Mouse (Mus musculus): Measurements from ENCODE around the gene Eps8. TPM values are rescaled to one million over a fixed set of nuclear protein-coding genes. Genes with fewer than 3 reads are reported as not detected.
"Not testable (repeated sequence)": the region's sequence is repeated elsewhere in the genome, so short reads cannot be mapped to it uniquely, and the experiment has no call there.

Eps8 gene
- polyA plus RNA-seq, 1 experiment, result 5.6 TPM

DNA sequence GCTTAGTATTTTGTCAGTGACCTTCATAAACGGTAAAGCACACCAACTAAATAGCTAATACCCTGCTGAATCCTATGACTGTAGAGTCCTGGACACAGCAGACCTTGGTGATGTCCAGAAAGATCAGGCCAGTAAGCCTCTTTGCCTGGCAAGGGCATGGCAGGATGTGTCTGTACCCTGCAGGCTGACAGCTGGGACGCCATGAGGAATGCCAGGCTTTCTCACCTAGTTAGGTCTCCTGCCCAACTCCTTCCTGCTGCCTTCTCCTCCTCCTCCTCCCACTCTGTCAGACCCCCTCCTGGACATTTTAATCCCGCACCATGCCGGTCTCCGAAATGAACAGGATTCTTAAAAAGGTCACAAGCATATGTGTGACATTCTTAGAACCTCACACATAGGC, 190.9 kb downstream of the Eps8 start:
- TF ChIP-seq CTCF (IDR thresholded peaks at IDR 0.05; ENCODE audit: extremely low read depth, insufficient read depth, insufficient read length, insufficient replicate concordance) (no peak), POLR2A (IDR thresholded peaks at IDR 0.05; ENCODE audit: low read depth, low read length) (no peak)
- no peak overlapping the region for H3K4me3 ChIP-seq (ENCODE audit: extremely low read depth, insufficient read depth, insufficient read length)
- no peaks in the 10 kb centered on the region for H3K36me3 ChIP-seq (ENCODE audit: control insufficient read depth, insufficient read depth, low read length)
- no peaks in the 10 kb centered on the region for H3K4me1 ChIP-seq (ENCODE audit: control insufficient read depth, insufficient read depth, insufficient read length)
- no peak for DNase-seq (ENCODE audit: low read depth in 1 of 2, low spot score in 2 of 2)
- WGBS, result 94% methylated on average over 5 of the region's 5 CpGs
- H3K27ac ChIP-seq (ENCODE audit: insufficient read depth, low read length), result no peak overlapping the region
- H3K27me3 ChIP-seq (ENCODE audit: control insufficient read depth, insufficient read depth, low read length), result no peaks in the 10 kb centered on the region

DNA sequence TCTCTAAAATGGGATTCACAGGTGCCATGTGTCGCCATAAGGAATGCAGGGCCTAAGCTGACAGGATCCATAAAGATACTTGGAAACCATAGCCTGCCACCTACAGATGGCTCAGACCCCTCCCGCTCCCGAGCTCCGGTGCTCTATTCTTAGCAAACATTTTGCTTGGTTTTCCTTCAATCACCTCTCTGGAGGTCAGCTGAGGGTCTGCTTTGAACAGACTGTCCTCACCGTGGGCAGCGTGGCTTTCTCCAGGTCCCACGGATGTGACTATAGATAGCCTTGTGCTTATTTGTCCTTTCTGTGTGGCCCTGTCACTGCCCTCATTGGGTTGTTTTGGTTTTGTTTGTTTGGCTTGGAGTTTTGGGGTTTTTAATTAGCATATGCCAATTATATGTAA, 196.5 kb downstream of the Eps8 start:
- TF ChIP-seq CTCF (IDR thresholded peaks at IDR 0.05; ENCODE audit: extremely low read depth, insufficient read depth, insufficient read length, insufficient replicate concordance), result no peak
- no peak for TF ChIP-seq POLR2A (IDR thresholded peaks at IDR 0.05; ENCODE audit: low read depth, low read length)
- Histone ChIP-seq H3K36me3 (ENCODE audit: control insufficient read depth, insufficient read depth, low read length) (no peaks in the 10 kb centered on the region), H3K4me3 (ENCODE audit: extremely low read depth, insufficient read depth, insufficient read length) (no peak overlapping the region), H3K27ac (ENCODE audit: insufficient read depth, low read length) (no peak overlapping the region), H3K27me3 (ENCODE audit: control insufficient read depth, insufficient read depth, low read length) (no peaks in the 10 kb centered on the region), H3K4me1 (ENCODE audit: control insufficient read depth, insufficient read depth, insufficient read length) (no peaks in the 10 kb centered on the region)
- 86% methylated on average over 7 of the region's 7 CpGs for WGBS
- DNase-seq (ENCODE audit: low read depth in 1 of 2, low spot score in 2 of 2), result no peak

DNA sequence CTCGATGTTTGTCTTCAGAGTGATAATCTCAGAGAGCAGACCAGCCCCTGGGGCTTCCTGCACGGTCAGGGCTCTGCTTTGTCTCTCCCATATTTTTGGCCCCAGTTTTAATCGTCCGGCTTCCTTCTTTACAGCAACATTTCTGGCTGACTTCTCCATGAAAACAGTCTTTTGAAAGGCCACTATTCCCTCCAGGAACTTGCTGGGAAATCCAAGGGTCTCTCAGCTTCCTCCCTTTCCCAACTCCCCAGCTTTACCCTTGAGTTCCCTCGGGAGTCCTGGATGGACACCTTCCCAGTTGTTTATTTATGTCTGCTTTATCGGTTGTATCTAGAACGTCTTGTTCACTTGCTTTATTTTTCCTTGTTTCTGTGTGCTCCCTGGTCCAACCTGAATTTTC, 197.5 kb downstream of the Eps8 start:
- Histone ChIP-seq H3K4me3 (ENCODE audit: extremely low read depth, insufficient read depth, insufficient read length) (no peak overlapping the region), H3K27ac (ENCODE audit: insufficient read depth, low read length) (no peak overlapping the region), H3K27me3 (ENCODE audit: control insufficient read depth, insufficient read depth, low read length) (no peaks in the 10 kb centered on the region), H3K36me3 (ENCODE audit: control insufficient read depth, insufficient read depth, low read length) (no peaks in the 10 kb centered on the region), H3K4me1 (ENCODE audit: control insufficient read depth, insufficient read depth, insufficient read length) (no peaks in the 10 kb centered on the region)
- no peak for DNase-seq (ENCODE audit: low read depth in 1 of 2, low spot score in 2 of 2)
- no peak for TF ChIP-seq POLR2A (IDR thresholded peaks at IDR 0.05; ENCODE audit: low read depth, low read length)
- no peak for TF ChIP-seq CTCF (IDR thresholded peaks at IDR 0.05; ENCODE audit: extremely low read depth, insufficient read depth, insufficient read length, insufficient replicate concordance)
- WGBS, result 68% methylated on average over 7 of the region's 7 CpGs

DNA sequence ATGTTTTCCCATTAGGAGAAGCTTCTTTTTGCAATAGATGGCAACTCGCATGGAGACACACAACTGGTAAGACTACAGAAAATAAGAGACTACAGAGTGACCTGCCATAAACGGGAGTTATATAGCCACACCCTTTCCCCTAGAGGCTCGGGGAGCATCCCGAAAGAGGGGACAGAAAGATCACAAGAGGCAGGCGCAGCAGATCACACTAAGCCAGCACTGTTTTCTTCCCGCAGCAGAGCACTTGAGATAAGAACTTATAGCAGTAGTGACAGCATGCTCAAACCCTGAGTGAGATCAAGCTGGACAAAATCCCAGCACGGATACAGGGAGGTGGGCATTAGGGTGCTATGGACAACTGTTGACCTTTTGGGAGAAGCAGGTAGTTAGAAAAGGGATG, 198.6 kb downstream of the Eps8 start:
- H3K4me1 ChIP-seq (ENCODE audit: control insufficient read depth, insufficient read depth, insufficient read length), result no peaks in the 10 kb centered on the region
- TF ChIP-seq CTCF (IDR thresholded peaks at IDR 0.05; ENCODE audit: extremely low read depth, insufficient read depth, insufficient read length, insufficient replicate concordance) (no peak), POLR2A (IDR thresholded peaks at IDR 0.05; ENCODE audit: low read depth, low read length) (no peak)
- no peaks in the 10 kb centered on the region for H3K27me3 ChIP-seq (ENCODE audit: control insufficient read depth, insufficient read depth, low read length)
- 77% methylated on average over 7 of the region's 7 CpGs for WGBS
- no peak overlapping the region for H3K4me3 ChIP-seq (ENCODE audit: extremely low read depth, insufficient read depth, insufficient read length)
- no peak overlapping the region for H3K27ac ChIP-seq (ENCODE audit: insufficient read depth, low read length)
- H3K36me3 ChIP-seq (ENCODE audit: control insufficient read depth, insufficient read depth, low read length), result no peaks in the 10 kb centered on the region
- DNase-seq (ENCODE audit: low read depth in 1 of 2, low spot score in 2 of 2), result no peak

DNA sequence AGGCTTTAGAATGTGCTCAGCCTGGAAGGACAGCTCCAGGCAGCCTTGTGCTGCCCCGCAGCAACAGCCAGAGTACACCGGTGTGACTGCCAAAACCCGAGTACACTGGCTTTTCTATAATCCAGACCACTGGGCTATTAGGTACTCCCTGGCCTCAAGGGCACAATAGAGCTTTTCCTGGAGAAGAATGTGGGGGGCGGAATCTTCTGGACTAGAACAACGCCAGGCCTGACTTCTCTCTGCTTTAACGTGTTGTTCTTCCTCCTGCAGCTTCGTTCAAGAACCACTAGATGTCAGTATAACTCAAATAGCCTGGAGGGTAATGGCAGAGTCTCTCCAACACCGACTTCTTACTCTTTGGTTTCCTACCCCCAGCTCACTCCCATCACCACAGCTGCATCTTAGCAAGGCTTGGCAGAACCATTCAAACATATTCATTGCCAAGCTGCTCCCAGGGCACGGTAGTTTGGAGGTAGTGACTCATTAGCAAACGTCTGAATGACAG, 199.1 kb downstream of the Eps8 start:
- peak in 1 of 2 experiments; percentile 7 for DNase-seq (ENCODE audit: low read depth in 1 of 2, low spot score in 2 of 2)
- H3K36me3 ChIP-seq (ENCODE audit: control insufficient read depth, insufficient read depth, low read length), result no peaks in the 10 kb centered on the region
- no peaks in the 10 kb centered on the region for H3K4me1 ChIP-seq (ENCODE audit: control insufficient read depth, insufficient read depth, insufficient read length)
- H3K27me3 ChIP-seq (ENCODE audit: control insufficient read depth, insufficient read depth, low read length), result no peaks in the 10 kb centered on the region
- 24% methylated on average over 10 of the region's 10 CpGs for WGBS
- no peak overlapping the region for H3K4me3 ChIP-seq (ENCODE audit: extremely low read depth, insufficient read depth, insufficient read length)
- no peak overlapping the region for H3K27ac ChIP-seq (ENCODE audit: insufficient read depth, low read length)
- peak; percentile 43; the same call in 1 of the 2 replicates for TF ChIP-seq CTCF (IDR thresholded peaks at IDR 0.05; ENCODE audit: extremely low read depth, insufficient read depth, insufficient read length, insufficient replicate concordance)
- no peak for TF ChIP-seq POLR2A (IDR thresholded peaks at IDR 0.05; ENCODE audit: low read depth, low read length)

DNA sequence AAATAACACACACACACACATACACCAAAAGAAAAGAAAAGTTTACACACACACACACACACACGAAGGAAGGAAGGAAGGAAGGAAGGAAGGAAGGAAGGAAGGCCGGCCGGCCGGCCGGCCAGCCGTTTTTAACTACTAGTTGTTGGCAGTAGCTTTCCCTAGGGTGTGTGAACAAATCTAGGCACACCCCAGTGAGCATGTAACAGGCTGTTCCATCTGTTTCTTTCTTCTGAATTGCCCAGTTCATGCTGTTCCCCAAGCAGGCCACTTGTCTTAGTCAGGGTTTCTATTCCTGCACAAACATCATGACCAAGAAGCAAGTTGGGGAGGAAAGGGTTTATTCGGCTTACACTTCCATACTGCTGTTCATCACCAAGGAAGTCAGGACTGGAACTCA, 208.6 kb downstream of the Eps8 start:
- H3K36me3 ChIP-seq (ENCODE audit: control insufficient read depth, insufficient read depth, low read length); H3K4me1 ChIP-seq (ENCODE audit: control insufficient read depth, insufficient read depth, insufficient read length); H3K27me3 ChIP-seq (ENCODE audit: control insufficient read depth, insufficient read depth, low read length); H3K27ac ChIP-seq (ENCODE audit: insufficient read depth, low read length); DNase-seq (ENCODE audit: low read depth in 1 of 2, low spot score in 2 of 2); H3K4me3 ChIP-seq (ENCODE audit: extremely low read depth, insufficient read depth, insufficient read length): not testable (repeated sequence)
- WGBS, result 50% methylated on average over 7 of the region's 7 CpGs

DNA sequence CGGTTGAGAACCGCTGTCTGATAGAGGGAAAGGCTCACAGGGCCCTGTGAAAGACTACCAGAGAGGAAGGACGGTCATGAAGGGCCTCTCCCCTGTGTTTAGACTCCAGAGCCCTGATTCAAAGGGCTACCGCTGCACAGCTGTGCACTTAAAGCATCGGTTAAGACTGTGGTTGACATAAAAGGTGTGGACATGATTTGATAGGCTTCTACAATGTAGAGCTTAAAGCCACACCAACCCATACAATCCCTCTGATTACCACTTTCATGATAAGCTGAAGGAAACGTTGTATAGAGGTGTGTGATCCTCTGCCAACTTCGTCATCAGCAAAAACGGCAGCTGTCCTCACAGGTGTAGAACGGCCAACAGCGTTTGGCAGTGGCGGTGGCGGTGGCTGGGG, 211.6 kb downstream of the Eps8 start:
- no peaks in the 10 kb centered on the region for H3K36me3 ChIP-seq (ENCODE audit: control insufficient read depth, insufficient read depth, low read length)
- DNase-seq (ENCODE audit: low read depth in 1 of 2, low spot score in 2 of 2), result no peak
- TF ChIP-seq POLR2A (IDR thresholded peaks at IDR 0.05; ENCODE audit: low read depth, low read length) (no peak), CTCF (IDR thresholded peaks at IDR 0.05; ENCODE audit: extremely low read depth, insufficient read depth, insufficient read length, insufficient replicate concordance) (no peak)
- 84% methylated on average over 12 of the region's 12 CpGs for WGBS
- H3K4me1 ChIP-seq (ENCODE audit: control insufficient read depth, insufficient read depth, insufficient read length), result no peaks in the 10 kb centered on the region
- H3K27ac ChIP-seq (ENCODE audit: insufficient read depth, low read length), result no peak overlapping the region
- no peaks in the 10 kb centered on the region for H3K27me3 ChIP-seq (ENCODE audit: control insufficient read depth, insufficient read depth, low read length)
- H3K4me3 ChIP-seq (ENCODE audit: extremely low read depth, insufficient read depth, insufficient read length), result no peak overlapping the region
